Mouse (Mus musculus) MEL (cell line): Measurements from ENCODE around the gene H2-Oa. TPM values are rescaled to one million over a fixed set of nuclear protein-coding genes. Genes with fewer than 3 reads are reported as not detected.
"Not testable (repeated sequence)": the region's sequence is repeated elsewhere in the genome, so short reads cannot be mapped to it uniquely, and the experiment has no call there.

Source experiments
- DNase-seq: peaks from one replicate; pipeline ENCODE4 v3.0.0; 2011; ENCODE audit warnings: low read depth, low spot score
- H3K27ac ChIP-seq: 2 replicates; pipeline ENCODE4 v1.5.1; 2012; ENCODE audit warnings: low read depth, mild to moderate bottlenecking, control low read depth, low read length, moderate library complexity; ENCODE audit not compliant: control insufficient read depth
- H3K27me3 ChIP-seq, 2 experiments: fragments of 150-350 bp in 1 of 2; sonication (generic) in 1 of 2; 2 replicates each; pipeline ENCODE4 v1.6.1; 2012; ENCODE audit warnings: low read length in 2 of 2, mild to moderate bottlenecking in 2 of 2, improper control_type of control experiment in 1 of 2, moderate library complexity in 1 of 2; ENCODE audit not compliant: insufficient read depth in 2 of 2, control insufficient read depth in 1 of 2
- H3K36me3 ChIP-seq, 2 experiments: 2 replicates each; pipeline ENCODE4 v1.6.1; 2012 to 2014; ENCODE audit warnings: low read length in 2 of 2, improper control_type of control experiment in 1 of 2, inconsistent platforms in 1 of 2, mild to moderate bottlenecking in 1 of 2; ENCODE audit not compliant: insufficient read depth in 2 of 2, control insufficient read depth in 1 of 2
- H3K4me1 ChIP-seq, 2 experiments: fragments of 150-350 bp in 1 of 2; sonication (generic) in 1 of 2; 2 replicates each; pipeline ENCODE4 v1.6.1; 2012; ENCODE audit warnings: low read length in 2 of 2, improper control_type of control experiment in 1 of 2, mild to moderate bottlenecking in 1 of 2; ENCODE audit not compliant: insufficient read depth in 2 of 2, control insufficient read depth in 1 of 2
- H3K4me3 ChIP-seq, 2 experiments: fragments of 150-350 bp in 1 of 2; sonication (generic) in 1 of 2; 2 replicates each; pipeline ENCODE4 v1.5.1; 2012; ENCODE audit warnings: low read depth in 2 of 2, low read length in 2 of 2, mild to moderate bottlenecking in 2 of 2, moderate library complexity in 2 of 2, control low read depth in 1 of 2, improper control_type of control experiment in 1 of 2; ENCODE audit not compliant: control insufficient read depth in 1 of 2, insufficient read depth in 1 of 2
- H3K79me2 ChIP-seq: 2 replicates; pipeline ENCODE4 v1.6.1; 2012; ENCODE audit warnings: mild to moderate bottlenecking, low read length, moderate library complexity; ENCODE audit not compliant: control insufficient read depth, poor library complexity, insufficient read depth
- H3K9ac ChIP-seq: 2 replicates; pipeline ENCODE4 v1.6.1; 2012; ENCODE audit warnings: low read depth, mild to moderate bottlenecking, control low read depth, low read length, moderate library complexity; ENCODE audit not compliant: control insufficient read depth, poor library complexity, severe bottlenecking
- H3K9me3 ChIP-seq: fragments of 150-350 bp; sonication (generic); replicated peaks from 2 replicates; pipeline ENCODE4 v1.6.1; 2012; ENCODE audit warnings: mild to moderate bottlenecking, low read length, improper control_type of control experiment, moderate library complexity; ENCODE audit not compliant: insufficient read depth
- POLR2AphosphoS5 ChIP-seq: IDR thresholded peaks from 2 replicates; pipeline ENCODE4 v1.6.1; 2012; ENCODE audit warnings: low read depth, borderline replicate concordance, mild to moderate bottlenecking, inconsistent platforms, low read length, moderate library complexity, mixed read lengths
- UBTF ChIP-seq: IDR thresholded peaks from 2 replicates; pipeline ENCODE4 v1.6.1; 2012; ENCODE audit warnings: low read depth, mild to moderate bottlenecking, inconsistent platforms, low read length, improper control_type of control experiment, moderate library complexity, borderline replicate concordance; ENCODE audit not compliant: insufficient read depth
- polyA plus RNA-seq, 2 experiments: library from polyadenylated mRNA; stranded (reverse) in 1 of 2; unstranded in 1 of 2; fragments of >175 nt in 1 of 2; fragments of >200 nt in 1 of 2; gene quantifications; 2 replicates each; pipeline versions ENCODE4 v1.2.1 to v1.2.4; 2012; ENCODE audit warnings: low replicate concordance in 2 of 2, low read depth in 1 of 2; ENCODE audit not compliant: insufficient read length in 2 of 2, insufficient read depth in 1 of 2, missing spikeins in 1 of 2
- total RNA-seq: library from RNA; depleted of rRNA; stranded (reverse); fragments of 300-350 nt; gene quantifications from 2 replicates; pipeline ENCODE4 v1.2.3, GENCODE M21; 2012; rRNA removed

H2-Oa gene
- total and polyA plus RNA-seq, 3 experiments: 2.2 to 3.9 TPM; not detected in 1

DNA sequence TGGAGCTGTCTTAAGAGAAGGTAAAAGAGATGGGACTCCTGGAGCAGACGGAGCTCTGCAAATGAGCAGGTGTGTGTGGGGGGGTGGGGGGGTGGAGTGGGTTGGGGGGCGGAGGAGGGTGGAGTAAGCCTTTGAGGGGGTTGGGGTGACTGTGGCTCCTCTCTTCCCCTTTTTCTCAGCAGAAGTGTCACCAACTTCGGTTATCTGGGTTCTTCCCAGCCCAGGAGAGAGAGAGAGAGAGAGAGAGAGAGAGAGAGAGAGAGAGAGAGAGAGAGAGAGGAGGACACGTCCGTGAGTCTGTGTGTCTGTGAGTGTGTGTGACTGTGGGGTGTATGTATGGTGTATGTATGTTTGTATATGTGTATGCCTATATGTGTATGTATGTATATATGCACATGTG, 51.3 kb downstream of the H2-Oa start (continued):
- TF ChIP-seq UBTF: 0 out of 2 replicates have a peak, but pooled peaks have one; percentile 64
- no peak for TF ChIP-seq POLR2AphosphoS5

DNA sequence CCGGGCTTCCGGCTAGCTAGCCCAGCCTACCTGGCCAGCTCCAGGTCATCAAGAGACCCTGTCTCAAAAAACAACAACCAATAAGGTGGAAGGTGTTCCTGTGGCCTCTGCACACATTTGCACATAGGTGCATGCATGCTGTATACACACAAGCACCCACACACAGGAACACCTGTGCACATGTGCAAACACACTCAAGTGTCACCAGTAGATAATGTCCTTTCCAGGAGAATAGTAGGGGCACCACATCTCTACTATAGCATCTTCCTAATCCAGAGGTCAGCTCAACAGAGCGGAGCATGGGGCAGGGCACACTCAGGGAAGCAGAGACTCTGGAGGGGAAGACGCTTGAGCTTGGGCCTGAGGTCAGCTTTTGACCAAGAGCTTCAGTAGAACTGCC, 52.1 kb downstream of the H2-Oa start:
- not testable (repeated sequence) for H3K27me3 ChIP-seq, DNase-seq, H3K9ac ChIP-seq, H3K27ac ChIP-seq, H3K9me3 ChIP-seq, H3K79me2 ChIP-seq, H3K4me3 ChIP-seq
- Histone ChIP-seq H3K36me3 (peaks cover 0 to 20% of the 10 kb centered on the region in 2 experiments; a peak in 2 of 4 replicates), H3K4me1 (peaks cover 19 to 36% of the 10 kb centered on the region in 2 experiments)

Other genes starting within 250 kb of the H2-Oa start
Only the 30 nearest of the 32 such genes appear.
- not detected in 2 replicates for gene Gm7029, start 218.5 kb upstream of the H2-Oa start, total RNA-seq
- not detected for gene Gm7029, start 218.5 kb upstream of the H2-Oa start, polyA plus RNA-seq
- 17.1 and 20.6 TPM in 2 replicates for gene Kifc1, start 201.7 kb upstream of the H2-Oa start, total RNA-seq
- gene Kifc1, start 201.7 kb upstream of the H2-Oa start, polyA plus RNA-seq: 10 to 100 TPM in 1 of 2 experiments, not detected in 1; 53.5 TPM
- gene Platr17, start 187.2 kb upstream of the H2-Oa start, total RNA-seq: not detected in 2 replicates
- gene Platr17, start 187.2 kb upstream of the H2-Oa start, polyA plus RNA-seq: not detected
- 39.6 and 40.6 TPM in 2 replicates for gene Daxx, start 182.9 kb upstream of the H2-Oa start, total RNA-seq
- gene Daxx, start 182.9 kb upstream of the H2-Oa start, polyA plus RNA-seq: 10 to 100 TPM in 1 of 2 experiments, not detected in 1; 68.0 TPM
- 14.7 and 24.3 TPM in 2 replicates for gene Tapbp, start 176.4 kb upstream of the H2-Oa start, total RNA-seq
- 10 to 100 TPM in 1 of 2 experiments, not detected in 1; 33.3 TPM for gene Tapbp, start 176.4 kb upstream of the H2-Oa start, polyA plus RNA-seq
- gene Zbtb22, start 176.4 kb upstream of the H2-Oa start, total RNA-seq: 18.6 and 20.2 TPM in 2 replicates
- gene Zbtb22, start 176.4 kb upstream of the H2-Oa start, polyA plus RNA-seq: 10 to 100 TPM in 1 of 2 experiments, not detected in 1; 30.0 TPM
- gene Rgl2, start 162.8 kb upstream of the H2-Oa start, total RNA-seq: 19.0 and 24.9 TPM in 2 replicates
- gene Rgl2, start 162.8 kb upstream of the H2-Oa start, polyA plus RNA-seq: 10 to 100 TPM in 1 of 2 experiments, not detected in 1; 43.6 TPM
- 189 and 239 TPM in 2 replicates for gene Pfdn6, start 152.0 kb upstream of the H2-Oa start, total RNA-seq
- 100 to 1,000 TPM in 1 of 2 experiments, not detected in 1; 222 TPM for gene Pfdn6, start 152.0 kb upstream of the H2-Oa start, polyA plus RNA-seq
- 97.6 and 100 TPM in 2 replicates for gene Wdr46, start 151.7 kb upstream of the H2-Oa start, total RNA-seq
- gene Wdr46, start 151.7 kb upstream of the H2-Oa start, polyA plus RNA-seq: 100 to 1,000 TPM in 1 of 2 experiments, not detected in 1; 131 TPM
- 2.2 and 2.5 TPM in 2 replicates for gene B3galt4, start 140.9 kb upstream of the H2-Oa start, total RNA-seq
- gene B3galt4, start 140.9 kb upstream of the H2-Oa start, polyA plus RNA-seq: 1 to 10 TPM in 1 of 2 experiments, not detected in 1; 2.9 TPM
- 20.6 and 23.6 TPM in 2 replicates for gene Vps52, start 136.5 kb upstream of the H2-Oa start, total RNA-seq
- gene Vps52, start 136.5 kb upstream of the H2-Oa start, polyA plus RNA-seq: 10 to 100 TPM in 1 of 2 experiments, not detected in 1; 40.7 TPM
- 252 and 286 TPM in 2 replicates for gene Rps18, start 136.3 kb upstream of the H2-Oa start, total RNA-seq
- gene Rps18, start 136.3 kb upstream of the H2-Oa start, polyA plus RNA-seq: 1,000 to 10,000 TPM in 1 of 2 experiments, not detected in 1; 1,183 TPM
- 81.1 and 87.9 TPM in 2 replicates for gene H2-K1, start 92.0 kb upstream of the H2-Oa start, total RNA-seq
- 100 to 1,000 TPM in 1 of 2 experiments, not detected in 1; 113 TPM for gene H2-K1, start 92.0 kb upstream of the H2-Oa start, polyA plus RNA-seq
- gene Ring1, start 67.7 kb upstream of the H2-Oa start, total RNA-seq: 12.4 and 18.3 TPM in 2 replicates
- 10 to 100 TPM in 1 of 2 experiments, not detected in 1; 28.4 TPM for gene Ring1, start 67.7 kb upstream of the H2-Oa start, polyA plus RNA-seq
- gene H2-Ke6, start 64.3 kb upstream of the H2-Oa start, total RNA-seq: 19.6 and 24.1 TPM in 2 replicates
- 10 to 100 TPM in 1 of 2 experiments, not detected in 1; 34.4 TPM for gene H2-Ke6, start 64.3 kb upstream of the H2-Oa start, polyA plus RNA-seq
- gene Slc39a7, start 60.7 kb upstream of the H2-Oa start, total RNA-seq: 125 and 152 TPM in 2 replicates
- gene Slc39a7, start 60.7 kb upstream of the H2-Oa start, polyA plus RNA-seq: 100 to 1,000 TPM in 1 of 2 experiments, not detected in 1; 150 TPM
- 37.2 and 37.6 TPM in 2 replicates for gene Rxrb, start 60.5 kb upstream of the H2-Oa start, total RNA-seq
- gene Rxrb, start 60.5 kb upstream of the H2-Oa start, polyA plus RNA-seq: 10 to 100 TPM in 1 of 2 experiments, not detected in 1; 63.4 TPM
- 4.6 and 4.8 TPM in 2 replicates for gene Col11a2, start 52.9 kb upstream of the H2-Oa start, total RNA-seq
- gene Col11a2, start 52.9 kb upstream of the H2-Oa start, polyA plus RNA-seq: 10 to 100 TPM in 1 of 2 experiments, not detected in 1; 14.5 TPM
- 26.1 and 38.3 TPM in 2 replicates for gene H2-DMa, start 27.2 kb downstream of the H2-Oa start, total RNA-seq
- 10 to 100 TPM in 1 of 2 experiments, not detected in 1; 38.7 TPM for gene H2-DMa, start 27.2 kb downstream of the H2-Oa start, polyA plus RNA-seq
- 97.2 and 99.5 TPM in 2 replicates for gene Brd2, start 30.3 kb downstream of the H2-Oa start, total RNA-seq
- gene Brd2, start 30.3 kb downstream of the H2-Oa start, polyA plus RNA-seq: 100 to 1,000 TPM; 189 to 252 TPM
- gene H2-DMb2, start 51.0 kb downstream of the H2-Oa start, total RNA-seq: 0.77 and 0.82 TPM in 2 replicates
- gene H2-DMb2, start 51.0 kb downstream of the H2-Oa start, polyA plus RNA-seq: 1 to 10 TPM in 1 of 2 experiments, not detected in 1; 1.5 TPM
- gene H2-DMb1, start 60.7 kb downstream of the H2-Oa start, total RNA-seq: not detected in 2 replicates
- gene H2-DMb1, start 60.7 kb downstream of the H2-Oa start, polyA plus RNA-seq: under 1 TPM in 1 of 2 experiments, not detected in 1; 0.67 TPM
- 24.6 and 30.7 TPM in 2 replicates for gene Tap1, start 95.2 kb downstream of the H2-Oa start, total RNA-seq
- gene Tap1, start 95.2 kb downstream of the H2-Oa start, polyA plus RNA-seq: 10 to 100 TPM in 1 of 2 experiments, not detected in 1; 46.6 TPM
- 23.3 and 24.9 TPM in 2 replicates for gene Psmb9, start 95.4 kb downstream of the H2-Oa start, total RNA-seq
- 10 to 100 TPM in 1 of 2 experiments, not detected in 1; 14.7 TPM for gene Psmb9, start 95.4 kb downstream of the H2-Oa start, polyA plus RNA-seq
- gene Psmb8, start 105.4 kb downstream of the H2-Oa start, total RNA-seq: 129 and 144 TPM in 2 replicates
- gene Psmb8, start 105.4 kb downstream of the H2-Oa start, polyA plus RNA-seq: 100 to 1,000 TPM in 1 of 2 experiments, not detected in 1; 133 TPM
- gene Tap2, start 111.2 kb downstream of the H2-Oa start, total RNA-seq: 40.3 and 48.5 TPM in 2 replicates
- gene Tap2, start 111.2 kb downstream of the H2-Oa start, polyA plus RNA-seq: 10 to 100 TPM in 1 of 2 experiments, not detected in 1; 63.0 TPM
- gene H2-Ob, start 146.6 kb downstream of the H2-Oa start, total RNA-seq: 0.75 and 0.81 TPM in 2 replicates
- 1 to 10 TPM in 1 of 2 experiments, not detected in 1; 2.0 TPM for gene H2-Ob, start 146.6 kb downstream of the H2-Oa start, polyA plus RNA-seq
- not detected in 2 replicates for gene H2-Ab1, start 165.3 kb downstream of the H2-Oa start, total RNA-seq
- not detected for gene H2-Ab1, start 165.3 kb downstream of the H2-Oa start, polyA plus RNA-seq
- gene H2-Aa, start 195.5 kb downstream of the H2-Oa start, total RNA-seq: not detected in 2 replicates
- not detected for gene H2-Aa, start 195.5 kb downstream of the H2-Oa start, polyA plus RNA-seq
- gene H2-Eb1, start 213.5 kb downstream of the H2-Oa start, total RNA-seq: 0.15 TPM in 1 of 2 replicates, not detected in the other
- gene H2-Eb1, start 213.5 kb downstream of the H2-Oa start, polyA plus RNA-seq: under 1 TPM in 1 of 2 experiments, not detected in 1; 0.07 TPM